Mouse (Mus musculus) small intestine, adult 2 months (tissue): ENCODE measurements around the gene Crct1.

ENCODE experiments used
- CTCF ChIP-seq: fragments of 200-500 bp; IDR thresholded peaks from 2 replicates; pipeline ENCODE4 v1.5.1; 2012; ENCODE audit warnings: low read depth, mild to moderate bottlenecking, control low read depth, inconsistent platforms, low read length, moderate library complexity, mixed read lengths; ENCODE audit not compliant: insufficient replicate concordance, insufficient read length; ENCODE audit errors: extremely low read depth
- POLR2A ChIP-seq: fragments of 200-500 bp; IDR thresholded peaks from 2 replicates; pipeline ENCODE4 v1.6.1; 2012; ENCODE audit warnings: low read depth, mild to moderate bottlenecking, control low read depth, inconsistent platforms, low read length, moderate library complexity

GRCm38 (mm10) chr3:92978484-92978883, 37.0 kb downstream of the Crct1 start:
- TF ChIP-seq POLR2A (no peak), CTCF (no peak)
